Mouse (Mus musculus) brain, embryonic 14.5 days (tissue): ENCODE measurements around the gene Phf19.

Experiments
- CTCF ChIP-seq: fragments of 200-500 bp; IDR thresholded peaks from 2 replicates; pipeline ENCODE4 v1.5.1; 2012; ENCODE audit warnings: inconsistent platforms, mild to moderate bottlenecking, moderate library complexity, borderline replicate concordance; ENCODE audit not compliant: insufficient read depth, insufficient read length; ENCODE audit errors: extremely low read depth
- POLR2A ChIP-seq: fragments of 200-500 bp; IDR thresholded peaks from 2 replicates; pipeline ENCODE4 v1.6.1; 2012; ENCODE audit warnings: mild to moderate bottlenecking, inconsistent platforms, borderline replicate concordance; ENCODE audit not compliant: poor library complexity, insufficient read depth, insufficient read length, severe bottlenecking; ENCODE audit errors: extremely low read depth

DNA sequence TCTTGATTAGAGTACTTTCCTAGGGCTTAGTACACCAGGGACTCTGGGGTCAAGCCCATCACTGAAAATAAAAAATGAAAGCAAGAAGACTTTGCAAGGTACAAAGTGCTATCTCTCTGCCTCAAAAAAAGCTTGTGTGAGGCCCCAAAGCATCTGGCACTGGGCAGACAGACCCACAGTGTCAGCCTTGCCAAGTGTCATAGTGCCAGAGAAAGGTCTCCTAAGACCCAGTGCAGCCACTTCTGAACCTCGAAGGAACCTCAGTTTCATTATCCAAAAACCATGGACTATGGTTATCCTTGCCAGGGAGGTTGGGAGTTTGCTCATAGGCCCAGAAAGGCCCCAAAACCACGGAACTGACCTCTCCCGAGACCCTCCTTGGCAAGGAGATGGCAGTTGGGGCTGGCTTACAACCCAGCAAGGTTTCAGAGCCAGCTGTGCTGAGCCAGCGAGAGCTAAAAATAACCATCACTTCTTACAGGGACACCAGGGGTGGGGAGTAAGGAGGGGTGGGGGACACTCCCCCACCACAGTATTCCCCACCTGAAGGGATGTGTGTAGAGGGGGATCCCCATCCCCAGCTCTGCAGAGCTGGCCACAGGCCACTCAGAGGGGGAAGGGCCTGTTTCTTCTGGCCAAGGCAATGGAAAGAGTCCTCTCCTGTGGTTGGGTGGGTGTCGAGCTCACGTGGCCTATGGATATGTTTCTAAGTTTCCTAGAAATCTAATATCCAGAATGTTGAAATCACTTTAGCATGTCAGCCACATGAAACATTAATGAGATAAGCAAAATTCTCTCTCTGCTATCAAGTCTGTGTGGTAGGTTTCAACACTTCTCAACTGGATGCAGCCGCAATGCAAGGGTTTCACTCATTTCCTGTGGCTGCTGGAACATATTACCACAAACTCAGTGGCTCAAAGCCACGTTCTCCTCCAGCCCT is 24.7 kb upstream of the Phf19 start:
- TF ChIP-seq POLR2A (no peak), CTCF (no peak)
